Mouse (Mus musculus) stomach, embryonic 14.5 days (tissue): ENCODE measurements around the gene 4921504E06Rik. TPM values are rescaled to one million over a fixed set of nuclear protein-coding genes. Genes with fewer than 3 reads are reported as not detected.
A peak's percentile ranks its signal among the peaks of the same experiment; 100 is the strongest.

ENCODE experiments used
- ATAC-seq: fragments of 200-750 bp; cut with Nextera tagmentation; 2 replicates; pipeline ENCODE4 v1.8.0; 2017; ENCODE audit warnings: low read depth, moderate TSS enrichment; ENCODE audit not compliant: insufficient number of reproducible peaks, insufficient read depth, low FRiP score
- H3K27ac ChIP-seq: fragments of 300-500 bp; sonication (generic); 2 replicates; pipeline ENCODE4 v1.5.1; 2014; ENCODE audit warnings: mild to moderate bottlenecking, low read length, moderate library complexity, mixed read lengths
- H3K27me3 ChIP-seq: fragments of 300-500 bp; sonication (generic); 2 replicates; pipeline ENCODE4 v1.6.1; 2014; ENCODE audit warnings: low read length, control low read depth, mixed read lengths; ENCODE audit not compliant: control insufficient read depth, insufficient read depth
- H3K36me3 ChIP-seq: fragments of 300-500 bp; sonication (generic); 2 replicates; pipeline ENCODE4 v1.6.1; 2014; ENCODE audit warnings: mild to moderate bottlenecking, control low read depth, low read length, moderate library complexity, mixed read lengths; ENCODE audit not compliant: control insufficient read depth, insufficient read depth
- H3K4me1 ChIP-seq: fragments of 300-500 bp; sonication (generic); 2 replicates; pipeline ENCODE4 v1.6.1; 2014; ENCODE audit warnings: low read length, control low read depth, mixed read lengths; ENCODE audit not compliant: control insufficient read depth, insufficient read depth
- H3K4me2 ChIP-seq: fragments of 300-500 bp; sonication (generic); replicated peaks from 2 replicates; pipeline ENCODE4 v1.6.1; 2014; ENCODE audit warnings: low read depth, low read length, control low read depth
- H3K4me3 ChIP-seq: fragments of 300-500 bp; sonication (generic); 2 replicates; pipeline ENCODE4 v1.5.1; 2014; ENCODE audit warnings: low read depth, low read length, control low read depth
- H3K9ac ChIP-seq: fragments of 300-500 bp; sonication (generic); replicated peaks from 2 replicates; pipeline ENCODE4 v1.6.1; 2014; ENCODE audit warnings: low read depth, mild to moderate bottlenecking, control low read depth, low read length, moderate library complexity, mixed read lengths
- H3K9me3 ChIP-seq: fragments of 300-500 bp; sonication (generic); 2 replicates; pipeline ENCODE4 v1.6.1; 2016; ENCODE audit warnings: low read depth, low read length, control low read depth; ENCODE audit not compliant: control insufficient read depth
- WGBS: fragments of 180-500 bp; shearing (Covaris S2); extraction: QIAGEN DNeasy Blood & Tissue Kit; methylation state at CpG from one replicate; pipeline ENCODE4 v1.1.7; 2014; 5-methylcytosine and 5-hydroxymethylcytosine counted together
- polyA plus RNA-seq: library from polyadenylated mRNA; unstranded; fragments of >200 nt; fragmentation: Nextera tagmentation; extraction: Ambion mirVana; gene quantifications from 2 replicates; pipeline ENCODE4 v1.2.1, GENCODE M21; 2014

Gene 4921504E06Rik
- polyA plus RNA-seq, 1 experiment from 2014 or later, result not detected

DNA sequence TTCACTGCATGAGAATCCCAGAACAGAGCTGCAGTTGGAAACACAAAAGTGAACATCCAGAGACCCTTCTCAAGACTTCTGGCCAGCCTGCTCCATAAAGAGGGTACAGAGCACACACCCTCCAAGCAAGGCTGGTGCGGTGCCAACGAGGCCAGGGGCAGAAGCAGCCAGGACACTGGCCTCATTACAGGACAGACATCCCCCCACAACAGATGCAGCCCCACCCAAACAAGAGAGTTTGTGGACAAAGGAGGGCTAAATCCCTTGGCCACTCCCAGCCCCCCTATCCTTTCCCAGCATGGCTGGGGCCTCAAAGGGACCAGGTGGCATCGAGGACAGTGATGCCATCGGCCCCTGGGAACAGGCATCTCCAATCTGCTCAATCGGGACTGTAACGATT, 130.6 kb downstream of the 4921504E06Rik start:
- Histone ChIP-seq H3K4me3 (no peak overlapping the region), H3K4me2 (no peak overlapping the region), H3K36me3 (no peaks in the 10 kb centered on the region), H3K27ac (no peak overlapping the region), H3K27me3 (peaks cover 3% of the 10 kb centered on the region; the same call in 1 of the 2 replicates), H3K4me1 (no peaks in the 10 kb centered on the region), H3K9ac (no peak overlapping the region), H3K9me3 (no peaks in the 10 kb centered on the region)
- ATAC-seq, result no peak
- 76% methylated on average over 6 of the region's 6 CpGs for WGBS

DNA sequence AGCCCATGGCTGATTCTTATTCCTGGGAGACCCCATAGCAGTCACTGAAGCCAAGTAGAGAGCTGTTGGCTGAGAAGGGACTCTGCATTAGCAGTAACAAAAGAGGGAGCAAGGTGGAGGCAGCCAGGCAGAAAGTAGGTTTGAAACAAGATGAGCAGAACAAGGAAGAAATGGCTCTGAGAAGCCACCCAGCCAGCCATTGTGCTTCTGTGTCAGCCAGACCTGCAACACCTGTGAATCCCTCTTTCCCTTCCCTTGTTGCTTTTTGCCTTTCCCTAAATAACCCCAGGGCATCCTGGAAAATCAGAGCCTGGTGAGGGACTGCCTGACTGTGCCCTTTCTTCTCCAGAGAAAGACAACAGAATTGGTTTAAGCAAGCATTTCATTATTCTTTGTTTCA, 131.5 kb downstream of the 4921504E06Rik start:
- ATAC-seq, result no peak
- Histone ChIP-seq H3K4me2 (no peak overlapping the region), H3K9ac (no peak overlapping the region), H3K27ac (no peak overlapping the region), H3K9me3 (no peaks in the 10 kb centered on the region), H3K36me3 (no peaks in the 10 kb centered on the region), H3K27me3 (no peaks in the 10 kb centered on the region), H3K4me3 (no peak overlapping the region), H3K4me1 (no peaks in the 10 kb centered on the region)

DNA sequence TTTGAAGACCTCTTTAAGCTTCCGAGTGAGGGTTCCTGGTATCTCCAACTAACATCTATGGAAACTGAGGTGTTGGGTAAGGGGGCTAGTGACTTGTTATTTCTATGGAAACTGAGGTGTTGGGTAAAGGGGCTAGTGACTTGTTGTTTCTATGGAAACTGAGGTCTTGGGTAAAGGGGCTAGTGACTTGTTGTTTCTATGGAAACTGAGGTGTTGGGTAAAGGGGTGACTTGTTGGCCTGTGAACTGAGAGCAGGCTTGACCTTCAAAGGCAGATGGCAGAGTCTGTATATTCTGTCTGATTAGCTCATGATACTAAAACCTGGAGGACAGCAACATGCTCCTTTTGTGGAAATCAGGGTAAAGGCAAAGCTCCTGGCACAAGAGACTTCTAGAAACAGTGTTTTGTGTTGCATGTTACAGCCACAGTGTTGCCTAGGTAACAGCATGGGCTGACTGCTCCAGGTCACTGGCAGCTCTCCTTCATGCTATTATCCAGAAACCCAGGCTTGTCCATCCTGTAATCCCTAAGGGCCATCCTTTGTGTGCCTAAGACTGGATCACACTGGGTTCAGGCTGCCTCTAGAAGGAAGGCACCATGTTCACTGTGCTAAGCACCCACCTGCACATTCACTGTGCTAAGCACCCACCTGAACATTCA, 133.9 kb downstream of the 4921504E06Rik start:
- ATAC-seq, result no peak
- H3K9ac ChIP-seq, result no peak overlapping the region
- no peaks in the 10 kb centered on the region for H3K4me1 ChIP-seq
- H3K36me3 ChIP-seq, result no peaks in the 10 kb centered on the region
- H3K27me3 ChIP-seq, result no peaks in the 10 kb centered on the region
- H3K4me3 ChIP-seq, result no peak overlapping the region
- H3K27ac ChIP-seq, result no peak overlapping the region
- 67% methylated on average over 1 of the region's 1 CpGs for WGBS
- H3K4me2 ChIP-seq, result no peak overlapping the region
- no peaks in the 10 kb centered on the region for H3K9me3 ChIP-seq

DNA sequence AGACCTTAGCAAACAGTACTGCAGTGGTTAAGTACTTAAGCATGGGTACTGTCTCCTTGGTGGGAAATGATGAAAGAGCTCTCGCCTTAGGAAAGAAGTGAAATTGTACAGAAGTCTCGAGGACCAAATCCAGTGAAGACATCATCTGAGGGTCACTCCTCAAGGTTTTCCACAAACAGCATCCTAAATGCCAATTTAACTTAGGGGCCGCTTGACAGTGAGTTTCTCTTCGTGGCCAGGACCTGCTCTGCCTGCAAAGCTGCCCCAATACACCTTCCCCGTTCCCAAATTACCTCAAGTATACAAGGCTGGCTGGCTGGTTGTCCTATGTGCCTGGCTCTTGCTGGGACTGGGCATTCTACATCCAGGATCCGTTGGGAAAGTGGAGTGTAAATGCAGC, 137.6 kb downstream of the 4921504E06Rik start:
- H3K4me3 ChIP-seq, result no peak overlapping the region
- H3K9me3 ChIP-seq, result no peaks in the 10 kb centered on the region
- ATAC-seq, result no peak
- no peaks in the 10 kb centered on the region for H3K4me1 ChIP-seq
- H3K27me3 ChIP-seq, result no peaks in the 10 kb centered on the region
- 76% methylated on average over 6 of the region's 6 CpGs for WGBS
- no peak overlapping the region for H3K27ac ChIP-seq
- H3K9ac ChIP-seq, result no peak overlapping the region
- no peaks in the 10 kb centered on the region for H3K36me3 ChIP-seq
- no peak overlapping the region for H3K4me2 ChIP-seq

DNA sequence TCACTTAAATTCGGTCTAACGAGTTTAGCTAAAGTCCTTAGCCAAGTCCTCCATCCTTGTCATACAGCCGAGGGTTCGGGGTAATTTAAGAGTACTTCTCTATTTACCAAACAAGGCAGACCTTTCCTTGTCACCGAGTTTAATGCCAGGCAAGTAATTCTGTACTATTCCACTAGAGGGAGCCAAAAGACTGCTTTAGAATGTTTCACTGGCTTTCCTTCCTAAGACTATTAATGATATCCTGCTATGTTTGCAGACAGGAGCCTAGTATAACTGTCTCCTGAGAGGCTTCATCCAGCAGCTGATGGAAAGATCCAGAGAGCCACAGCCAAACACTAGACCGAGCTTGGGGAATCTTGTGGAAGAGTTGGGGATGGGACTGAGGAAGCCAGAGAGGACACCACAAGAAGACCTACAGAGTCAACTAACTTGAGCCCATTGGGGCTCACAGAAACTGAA, 138.6 kb downstream of the 4921504E06Rik start:
- no peak for ATAC-seq

DNA sequence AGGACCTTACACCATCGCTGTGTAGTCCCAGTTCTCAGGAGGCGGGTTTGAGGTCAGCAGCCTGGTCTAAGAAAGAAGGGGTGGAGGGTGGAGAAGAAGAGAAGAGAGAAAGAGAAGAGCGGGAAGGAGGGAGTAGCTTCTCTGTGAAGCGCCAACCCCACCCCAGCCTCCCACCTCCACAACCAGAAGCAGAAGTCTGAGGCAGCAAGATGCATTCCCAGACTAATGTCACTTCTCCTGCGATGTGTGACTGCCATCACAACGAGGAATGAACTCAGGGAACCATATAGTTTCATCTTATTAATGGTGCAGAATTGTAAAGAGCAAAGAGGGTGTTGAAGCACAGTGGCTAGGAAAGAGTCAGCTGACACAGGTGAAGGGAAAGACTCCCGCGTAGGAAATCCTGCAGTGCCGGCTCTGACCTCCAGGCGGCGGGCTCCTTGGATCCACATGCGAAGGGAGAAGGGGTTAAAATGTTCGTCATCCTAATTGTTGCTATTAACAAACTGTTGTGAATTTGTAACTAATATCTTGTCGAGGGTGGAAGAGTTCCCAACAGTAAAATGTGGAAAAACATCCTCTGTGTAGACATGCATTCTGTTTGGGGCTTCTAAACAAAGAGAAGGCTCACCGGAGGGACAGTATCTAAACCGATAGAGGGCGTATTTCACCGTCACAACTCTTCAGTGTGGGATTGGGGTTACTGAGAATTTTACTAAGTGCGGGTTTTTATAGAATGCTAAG, 139.3 kb downstream of the 4921504E06Rik start:
- H3K27ac ChIP-seq, result no peak overlapping the region
- ATAC-seq, result no peak; the same call in 1 of the 2 replicates
- peak overlapping the region; percentile 20 for H3K4me3 ChIP-seq
- WGBS, result 22% methylated on average over 19 of the region's 19 CpGs
- H3K36me3 ChIP-seq, result no peaks in the 10 kb centered on the region
- no peaks in the 10 kb centered on the region for H3K9me3 ChIP-seq
- no peaks in the 10 kb centered on the region for H3K27me3 ChIP-seq
- no peaks in the 10 kb centered on the region for H3K4me1 ChIP-seq
- no peak overlapping the region for H3K9ac ChIP-seq
- H3K4me2 ChIP-seq, result peak overlapping the region; percentile 43

More for the DNA sequence above, 138.6 kb downstream of the 4921504E06Rik start:
- H3K9me3 ChIP-seq, result no peaks in the 10 kb centered on the region
- H3K4me1 ChIP-seq, result no peaks in the 10 kb centered on the region
- WGBS, result 2% methylated on average over 6 of the region's 6 CpGs
- H3K36me3 ChIP-seq, result no peaks in the 10 kb centered on the region
- peak overlapping the region; percentile 20; the same call in 1 of the 2 replicates for H3K4me3 ChIP-seq
- H3K27ac ChIP-seq, result no peak overlapping the region
- H3K9ac ChIP-seq, result no peak overlapping the region
- no peaks in the 10 kb centered on the region for H3K27me3 ChIP-seq
- H3K4me2 ChIP-seq, result peak overlapping the region; percentile 43

Other genes with a start within 250 kb of the 4921504E06Rik start
- gene Msrb2, start 182.5 kb downstream of the 4921504E06Rik start, polyA plus RNA-seq, result 22.7 and 27.1 TPM in 2 replicates
- gene Ptf1a, start 108.3 kb downstream of the 4921504E06Rik start, polyA plus RNA-seq, result 5.5 TPM in 1 of 2 replicates, not detected in the other
- 2.4 and 2.9 TPM in 2 replicates for gene Otud1, start 103.8 kb upstream of the 4921504E06Rik start, polyA plus RNA-seq